Mouse (Mus musculus) urinary bladder, postnatal 14 days (tissue): ENCODE measurements at regions not wholly inside any gene's neighbourhood (a gene's known extent, or its start where the extent isn't known, plus 50 kb on each side); places are given as distances from the start of the nearest gene placed in this dataset.

ENCODE experiments used
- DNase-seq: peaks from one replicate; pipeline ENCODE4 v3.0.0; 2021; ENCODE audit warnings: low spot score

DNA sequence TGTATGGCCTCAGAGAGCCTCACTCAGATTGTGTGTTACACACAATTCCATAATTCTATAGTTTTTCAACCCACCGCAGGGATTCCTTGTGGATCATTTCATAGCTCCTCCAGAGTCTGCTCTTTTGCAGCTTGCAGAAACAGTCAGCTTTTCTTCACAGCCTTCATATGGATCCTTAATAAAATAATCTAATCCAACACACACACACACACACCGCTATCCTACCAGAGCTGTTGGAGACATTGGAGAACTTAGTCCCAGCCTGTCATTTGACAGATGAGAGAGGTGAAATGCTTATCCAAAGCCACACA is 71.2 kb upstream of the Foxo1 start:
- no peak for DNase-seq

DNA sequence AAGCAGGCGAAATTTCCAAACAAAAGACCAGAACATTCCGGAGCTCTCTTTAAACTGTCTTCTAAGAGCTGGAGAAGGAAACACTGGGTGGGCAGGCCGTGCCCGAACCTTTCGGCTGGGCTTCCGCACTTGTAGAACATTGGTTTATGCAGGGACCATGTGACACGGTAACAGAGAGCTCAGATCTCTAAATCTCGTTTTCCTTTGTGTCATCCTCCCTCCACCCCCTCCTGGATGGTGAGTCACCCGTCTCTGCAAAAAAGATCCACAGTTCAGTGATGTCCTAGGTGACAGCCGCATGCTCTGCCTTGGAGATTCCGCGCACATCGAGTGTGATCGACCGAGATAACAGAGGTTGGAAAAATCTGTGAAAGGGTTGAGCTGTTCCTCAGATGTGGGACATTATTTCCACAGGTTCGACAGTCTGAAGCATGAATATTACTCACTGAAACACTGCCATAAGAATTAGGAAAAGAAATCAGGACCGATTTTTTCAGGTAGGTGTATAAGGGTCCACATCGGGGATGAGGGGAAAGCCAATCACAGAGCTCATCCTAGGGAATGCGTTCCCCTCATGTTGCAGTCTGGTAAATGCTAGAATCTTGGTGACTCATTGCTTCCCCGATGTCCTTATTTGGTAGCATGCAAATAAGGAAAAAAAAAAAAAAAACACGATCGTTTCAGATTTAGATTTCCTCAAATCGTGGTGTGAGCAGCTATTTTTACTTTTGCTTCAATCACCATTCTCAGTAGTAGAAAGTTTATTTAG is 70.0 kb upstream of the Foxo1 start:
- peak; percentile 70 for DNase-seq

DNA sequence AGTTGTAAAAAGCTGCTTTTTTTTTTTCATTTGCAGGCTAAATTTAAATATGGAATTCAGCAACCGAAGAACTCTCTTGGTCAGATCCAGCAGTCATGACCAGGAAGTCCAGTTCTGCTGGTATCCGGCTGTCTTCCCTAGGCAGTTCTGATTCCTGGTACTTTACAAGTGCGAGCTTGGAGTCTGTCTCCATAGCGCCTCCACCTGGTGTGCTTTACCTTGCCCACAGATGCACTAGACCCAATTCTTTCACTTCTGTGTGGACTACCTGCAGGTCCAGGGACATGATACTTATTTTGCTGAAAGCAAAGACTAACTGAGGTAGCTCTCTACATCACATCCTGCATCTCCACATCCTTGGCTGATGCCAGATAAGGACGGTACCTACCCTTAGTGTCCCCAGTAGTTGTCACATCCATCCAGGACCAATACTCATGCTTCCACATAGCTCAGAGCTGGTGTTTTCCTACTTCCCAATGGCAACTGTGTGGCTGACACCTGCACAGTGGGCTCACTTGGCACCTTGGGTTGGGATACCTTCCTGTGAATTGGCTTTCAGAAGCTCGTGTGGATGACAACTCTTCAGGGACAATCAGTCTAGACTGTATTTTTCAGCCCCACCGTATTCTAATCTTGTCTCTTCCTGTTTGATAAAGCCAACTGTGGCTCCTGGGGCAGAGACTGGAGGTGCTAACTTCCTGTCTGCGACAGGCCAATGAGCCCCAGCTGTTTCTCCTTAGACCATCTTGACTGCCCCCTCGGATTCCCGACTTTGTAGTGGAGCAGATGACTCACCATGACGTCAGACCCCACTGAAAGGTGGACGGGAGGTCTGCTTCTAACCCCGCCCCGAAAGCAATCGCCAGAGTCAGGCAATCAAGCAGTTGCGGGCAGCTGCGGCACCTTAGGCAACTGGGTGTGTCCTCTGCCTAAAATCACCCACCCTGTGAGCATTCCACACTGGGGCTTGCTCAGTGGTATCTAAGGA is 69.1 kb upstream of the Foxo1 start:
- peak; percentile 67 for DNase-seq

DNA sequence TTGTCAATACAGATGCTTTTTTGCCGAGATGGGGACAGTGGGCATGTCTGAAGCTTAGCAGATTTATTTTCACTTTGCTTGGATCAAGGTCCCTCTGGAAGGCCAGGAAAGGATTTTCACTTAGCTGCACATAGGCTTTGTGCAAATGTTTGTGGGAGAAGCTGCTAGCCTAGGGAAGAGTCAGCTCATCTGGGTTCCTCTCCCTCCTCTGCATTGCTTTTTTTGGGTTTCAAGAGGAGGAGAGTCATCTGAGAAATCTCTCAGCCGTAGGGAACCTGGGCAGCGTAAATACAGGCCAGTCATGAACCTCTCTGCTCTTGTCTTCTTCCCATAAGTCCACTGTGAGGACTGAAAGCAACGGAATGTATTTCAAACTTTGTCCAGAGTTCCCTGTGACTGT is 68.0 kb upstream of the Foxo1 start:
- no peak for DNase-seq

DNA sequence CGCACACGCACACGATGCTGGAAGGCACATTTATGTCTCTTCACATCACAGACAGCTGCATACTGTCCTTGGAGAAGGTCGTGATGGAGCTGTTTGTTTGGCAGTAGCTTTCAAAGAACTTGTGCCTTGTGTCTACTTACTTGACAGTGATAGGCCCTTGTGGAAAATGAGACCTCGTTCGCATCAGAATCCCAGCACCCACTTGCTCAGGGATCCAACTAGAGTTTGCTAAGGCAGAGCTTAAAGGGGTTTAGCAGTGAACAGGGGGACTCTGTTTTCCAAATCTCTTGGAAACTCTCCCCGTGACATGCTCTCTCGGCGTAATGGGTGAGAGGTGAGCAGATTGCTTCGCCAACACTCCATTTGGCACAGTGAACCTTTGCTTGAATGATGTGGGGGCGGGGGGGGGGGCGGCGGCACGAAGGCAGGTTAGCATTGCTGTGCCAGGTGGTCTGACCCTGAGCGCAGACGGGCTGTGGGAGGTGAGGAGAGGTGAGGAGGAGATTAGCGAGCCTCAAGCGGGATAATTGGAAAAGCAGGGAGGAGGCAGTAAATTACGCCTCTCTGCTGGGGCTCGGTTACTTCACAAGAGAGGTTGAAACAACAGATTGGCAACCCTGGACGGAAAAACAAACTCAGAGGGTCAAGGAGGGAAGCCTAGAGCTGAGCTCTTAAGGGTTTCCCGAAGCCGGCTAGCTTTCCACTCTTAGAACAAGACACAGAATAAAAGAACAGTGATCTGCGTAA is 57.4 kb upstream of the Foxo1 start:
- no peak for DNase-seq

DNA sequence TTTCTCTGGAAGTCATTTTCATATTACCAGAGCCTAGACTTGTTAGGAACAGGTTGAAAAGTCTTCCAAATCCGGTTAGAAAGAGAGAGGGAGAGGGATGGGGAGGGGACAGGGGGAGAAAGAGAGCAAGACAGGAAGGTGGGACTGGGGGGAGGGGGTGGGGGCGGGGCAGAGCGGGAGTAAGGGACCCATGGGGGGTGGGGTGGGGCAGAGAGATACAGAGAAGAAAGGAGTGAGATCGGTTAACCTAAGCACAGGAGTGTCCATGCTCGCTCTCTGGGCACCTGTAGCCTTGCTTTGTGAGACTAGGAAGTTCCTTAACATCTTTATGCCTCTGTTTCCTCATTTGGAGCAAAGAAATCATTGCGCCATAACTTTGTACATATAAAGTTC is 56.8 kb upstream of the Foxo1 start:
- DNase-seq: no peak

DNA sequence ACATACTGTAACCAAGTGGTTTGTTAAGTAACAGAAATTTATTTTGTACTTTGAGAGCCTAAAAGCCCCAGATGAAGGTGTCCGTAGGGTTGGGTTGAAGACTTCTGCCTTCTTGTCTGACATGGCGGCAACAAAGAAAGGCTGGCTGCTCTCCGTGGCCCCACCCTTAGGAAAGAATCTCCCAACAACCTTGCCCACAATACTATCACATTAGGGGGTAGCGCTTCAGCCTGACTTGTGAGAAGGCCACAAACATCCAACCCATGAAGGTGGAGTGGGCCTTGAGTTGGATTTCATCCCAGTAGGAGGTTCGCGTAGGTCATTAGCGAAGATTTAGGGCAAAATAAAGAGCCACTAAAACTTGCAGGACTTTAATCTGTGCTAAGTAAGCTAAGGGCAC is 54.0 kb upstream of the Foxo1 start:
- no peak for DNase-seq

DNA sequence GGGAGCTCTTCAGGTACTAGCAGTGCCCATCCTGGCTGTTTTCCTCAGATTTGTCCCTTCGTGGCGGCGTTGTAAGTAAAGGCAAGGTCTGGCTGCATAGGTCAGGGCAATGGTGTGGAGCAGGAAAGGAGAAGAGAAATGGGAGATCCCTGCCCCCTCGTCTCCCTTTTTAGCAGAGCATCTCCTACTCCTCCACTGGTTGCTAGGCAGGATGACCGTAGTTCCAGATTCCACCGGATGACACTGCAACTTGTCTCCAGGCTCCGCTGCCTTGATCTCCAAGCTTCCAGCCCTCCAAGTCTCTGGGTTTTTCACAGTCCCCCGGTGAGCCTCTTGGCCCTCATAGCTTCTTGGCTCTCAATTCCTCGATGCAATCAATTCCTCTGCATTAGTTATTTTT is 53.1 kb upstream of the Foxo1 start:
- DNase-seq: no peak
